Mouse (Mus musculus) forebrain, postnatal 0 days (tissue): ENCODE data around the gene Ms4a2. TPM values are rescaled to one million over a fixed set of nuclear protein-coding genes. Genes with fewer than 3 reads are reported as not detected.

Experiments used
- ATAC-seq: fragments of 200-750 bp; cut with Nextera tagmentation; 2 replicates; pipeline ENCODE4 v1.8.0; 2017; ENCODE audit warnings: mild to moderate bottlenecking, moderate library complexity
- DNase-seq: peaks from one replicate; pipeline ENCODE4 v3.0.0-alpha.2; 2015
- H3K27ac ChIP-seq: fragments of 300-500 bp; sonication (generic); 2 replicates; pipeline ENCODE4 v1.5.1; 2014; ENCODE audit warnings: low read depth, mild to moderate bottlenecking, antibody characterized with exemption, low read length, moderate library complexity, mixed read lengths
- H3K27me3 ChIP-seq: fragments of 300-500 bp; sonication (generic); 2 replicates; pipeline ENCODE4 v1.6.1; 2014; ENCODE audit warnings: mild to moderate bottlenecking, low read length, mixed read lengths; ENCODE audit not compliant: insufficient read depth
- H3K36me3 ChIP-seq: fragments of 300-500 bp; sonication (generic); 2 replicates; pipeline ENCODE4 v1.6.1; 2014; ENCODE audit warnings: mild to moderate bottlenecking, moderate library complexity; ENCODE audit not compliant: insufficient read depth
- H3K4me1 ChIP-seq: fragments of 300-500 bp; sonication (generic); 2 replicates; pipeline ENCODE4 v1.6.1; 2014; ENCODE audit warnings: antibody characterized with exemption; ENCODE audit not compliant: insufficient read depth
- H3K4me2 ChIP-seq: fragments of 300-500 bp; sonication (generic); 2 replicates; pipeline ENCODE4 v1.6.1; 2014; ENCODE audit warnings: low read depth, mild to moderate bottlenecking, moderate library complexity
- H3K4me3 ChIP-seq: fragments of 300-500 bp; sonication (generic); 2 replicates; pipeline ENCODE4 v1.5.1; 2014; ENCODE audit warnings: low read depth, low read length, mixed read lengths
- H3K9ac ChIP-seq: fragments of 300-500 bp; sonication (generic); 2 replicates; pipeline ENCODE4 v1.6.1; 2014; ENCODE audit warnings: mild to moderate bottlenecking
- H3K9me3 ChIP-seq: fragments of 300-500 bp; sonication (generic); 2 replicates; pipeline ENCODE4 v1.6.1; 2016; ENCODE audit warnings: low read length
- CTCF ChIP-seq: sonication (generic); IDR thresholded peaks from 2 replicates; pipeline ENCODE4 v1.5.1; 2016; ENCODE audit warnings: antibody characterized with exemption, control low read depth, low read depth
- WGBS: fragments of 180-500 bp; shearing (Covaris S2); extraction: QIAGEN DNeasy Blood & Tissue Kit; methylation state at CpG from one replicate; pipeline ENCODE4 v1.1.7; 2014; 5-methylcytosine and 5-hydroxymethylcytosine counted together
- polyA plus RNA-seq: library from polyadenylated mRNA; unstranded; fragments of >200 nt; fragmentation: Nextera tagmentation; extraction: Ambion mirVana; gene quantifications from 2 replicates; pipeline ENCODE4 v1.2.1, GENCODE M21; 2015
- total RNA-seq: library from RNA; depleted of rRNA; stranded (reverse); fragments of >200 nt; gene quantifications from 2 replicates; pipeline ENCODE4 v1.2.3, GENCODE M21; 2014; rRNA removed

Gene Ms4a2
- total and polyA plus RNA-seq, 2 experiments from 2014 or later: not detected

DNA sequence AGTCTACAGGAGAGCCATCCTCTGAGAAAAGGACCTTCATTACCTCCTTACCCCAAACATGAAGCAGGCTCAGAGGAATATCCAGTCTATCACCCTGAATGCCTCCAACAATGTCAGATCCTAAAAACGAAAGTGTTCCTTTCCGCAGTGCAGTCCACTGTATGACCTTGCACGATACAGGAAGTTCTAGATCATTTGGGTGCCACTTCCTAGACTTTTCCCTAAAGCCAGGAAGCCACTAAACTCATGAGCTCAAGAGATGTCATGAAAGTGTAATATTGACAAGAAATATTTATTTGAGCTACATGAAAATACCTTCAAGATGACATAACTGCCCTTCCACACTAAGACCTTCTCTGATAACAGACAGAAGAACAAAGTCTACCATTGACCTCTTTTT, 22.2 kb downstream of the Ms4a2 start:
- Histone ChIP-seq H3K27me3 (no peaks in the 10 kb centered on the region), H3K4me2 (no peak overlapping the region), H3K36me3 (no peaks in the 10 kb centered on the region), H3K27ac (no peak overlapping the region), H3K9ac (no peak overlapping the region), H3K4me3 (no peak overlapping the region), H3K9me3 (no peaks in the 10 kb centered on the region), H3K4me1 (no peaks in the 10 kb centered on the region)
- WGBS: 87% methylated on average over 3 of the region's 3 CpGs
- ATAC-seq (no peak), DNase-seq (no peak)
- no peak for TF ChIP-seq CTCF

GRCm38 (mm10) chr19:11589891-11590449, 33.5 kb downstream of the Ms4a2 start:
- Histone ChIP-seq H3K9me3 (no peaks in the 10 kb centered on the region), H3K36me3 (no peaks in the 10 kb centered on the region), H3K9ac (no peak overlapping the region), H3K4me2 (no peak overlapping the region), H3K4me3 (no peak overlapping the region), H3K4me1 (no peaks in the 10 kb centered on the region), H3K27ac (no peak overlapping the region), H3K27me3 (no peaks in the 10 kb centered on the region)
- 70% methylated on average over 2 of the region's 2 CpGs for WGBS
- ATAC-seq (no peak), DNase-seq (no peak)
- no peak for TF ChIP-seq CTCF

- no peak overlapping the region for H3K4me3 ChIP-seq
- H3K27me3 ChIP-seq: no peaks in the 10 kb centered on the region
- no peak for ATAC-seq
- no peak for TF ChIP-seq CTCF
- no peak overlapping the region for H3K27ac ChIP-seq
- no peaks in the 10 kb centered on the region for H3K4me1 ChIP-seq
- 74% methylated on average over 4 of the region's 4 CpGs for WGBS
- no peak for DNase-seq
- H3K36me3 ChIP-seq: no peaks in the 10 kb centered on the region
- no peak overlapping the region for H3K4me2 ChIP-seq
- H3K9ac ChIP-seq: no peak overlapping the region
- H3K9me3 ChIP-seq: no peaks in the 10 kb centered on the region
Observed at GRCm38 (mm10) chr19:11589205-11589604, 34.3 kb downstream of the Ms4a2 start.

DNA sequence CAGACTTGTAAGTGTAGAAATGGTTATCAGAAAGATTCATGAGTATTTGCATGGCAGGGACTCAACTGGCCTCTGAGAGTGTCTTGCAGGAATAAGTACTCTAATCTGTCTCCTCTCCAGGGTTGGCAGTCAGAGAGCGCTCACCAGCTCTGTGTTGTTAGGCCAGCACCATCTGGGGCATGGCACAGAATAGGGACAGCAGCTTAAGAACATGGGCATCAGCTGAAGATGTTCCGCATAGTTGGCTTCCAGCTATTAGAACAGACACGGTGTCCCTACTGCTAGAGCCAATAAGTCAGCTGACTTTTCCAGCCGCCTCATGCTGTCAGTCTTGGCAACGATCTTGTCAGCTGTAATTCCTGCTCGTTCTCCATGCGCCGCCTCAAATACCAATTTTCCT, 48.6 kb downstream of the Ms4a2 start:
- no peak for TF ChIP-seq CTCF
- Histone ChIP-seq H3K27ac (no peak overlapping the region), H3K27me3 (no peaks in the 10 kb centered on the region), H3K36me3 (no peaks in the 10 kb centered on the region), H3K4me3 (no peak overlapping the region), H3K4me2 (no peak overlapping the region), H3K4me1 (no peaks in the 10 kb centered on the region), H3K9me3 (no peaks in the 10 kb centered on the region), H3K9ac (no peak overlapping the region)
- ATAC-seq (peak; percentile 71), DNase-seq (peak; percentile 20)
- WGBS: 73% methylated on average over 8 of the region's 8 CpGs

Other genes with a start within 250 kb of the Ms4a2 start
- 1.2 TPM in 1 of 2 replicates, not detected in the other for gene Ms4a4a, start 248.2 kb downstream of the Ms4a2 start, total RNA-seq
- 0.58 and 2.9 TPM in 2 replicates for gene Ms4a4a, start 248.2 kb downstream of the Ms4a2 start, polyA plus RNA-seq
- not detected in 2 replicates for gene Ms4a4c, start 218.9 kb downstream of the Ms4a2 start, total RNA-seq
- gene Ms4a4c, start 218.9 kb downstream of the Ms4a2 start, polyA plus RNA-seq: 0.16 TPM in 1 of 2 replicates, not detected in the other
- gene Ms4a4b, start 180.2 kb downstream of the Ms4a2 start, total RNA-seq: not detected in 2 replicates
- not detected in 2 replicates for gene Ms4a4b, start 180.2 kb downstream of the Ms4a2 start, polyA plus RNA-seq
- 2.5 and 5.9 TPM in 2 replicates for gene Ms4a6c, start 154.4 kb downstream of the Ms4a2 start, total RNA-seq
- gene Ms4a6c, start 154.4 kb downstream of the Ms4a2 start, polyA plus RNA-seq: 2.5 and 3.0 TPM in 2 replicates
- gene Gm8369, start 137.8 kb downstream of the Ms4a2 start, total RNA-seq: 0.15 TPM in 1 of 2 replicates, not detected in the other
- 0.54 and 0.73 TPM in 2 replicates for gene Gm8369, start 137.8 kb downstream of the Ms4a2 start, polyA plus RNA-seq
- gene Ms4a6b, start 107.2 kb downstream of the Ms4a2 start, total RNA-seq: 2.2 and 5.9 TPM in 2 replicates
- gene Ms4a6b, start 107.2 kb downstream of the Ms4a2 start, polyA plus RNA-seq: 2.0 and 3.3 TPM in 2 replicates
- not detected in 2 replicates for gene Ms4a4d, start 86.9 kb downstream of the Ms4a2 start, total RNA-seq
- gene Ms4a4d, start 86.9 kb downstream of the Ms4a2 start, polyA plus RNA-seq: not detected in 2 replicates
- gene Ms4a6d, start 18.9 kb downstream of the Ms4a2 start, total RNA-seq: 2.4 and 2.5 TPM in 2 replicates
- gene Ms4a6d, start 18.9 kb downstream of the Ms4a2 start, polyA plus RNA-seq: 2.8 TPM in 2 replicates
- gene Ms4a3, start 17.1 kb upstream of the Ms4a2 start, total RNA-seq: 0.23 TPM in 1 of 2 replicates, not detected in the other
- not detected in 2 replicates for gene Ms4a3, start 17.1 kb upstream of the Ms4a2 start, polyA plus RNA-seq
- gene Oosp2, start 36.8 kb upstream of the Ms4a2 start, total RNA-seq: not detected in 2 replicates
- 0.60 TPM in 1 of 2 replicates, not detected in the other for gene Oosp2, start 36.8 kb upstream of the Ms4a2 start, polyA plus RNA-seq
- not detected in 2 replicates for gene Oosp1, start 67.4 kb upstream of the Ms4a2 start, total RNA-seq
- gene Oosp1, start 67.4 kb upstream of the Ms4a2 start, polyA plus RNA-seq: not detected in 2 replicates
- not detected in 2 replicates for gene Oosp3, start 73.3 kb upstream of the Ms4a2 start, total RNA-seq
- gene Oosp3, start 73.3 kb upstream of the Ms4a2 start, polyA plus RNA-seq: not detected in 2 replicates
- not detected in 2 replicates for gene Gif, start 123.8 kb upstream of the Ms4a2 start, total RNA-seq
- gene Gif, start 123.8 kb upstream of the Ms4a2 start, polyA plus RNA-seq: not detected in 2 replicates
- 27.2 and 30.8 TPM in 2 replicates for gene Mrpl16, start 146.7 kb upstream of the Ms4a2 start, total RNA-seq
- gene Mrpl16, start 146.7 kb upstream of the Ms4a2 start, polyA plus RNA-seq: 46.9 and 52.6 TPM in 2 replicates
- gene Stx3, start 195.7 kb upstream of the Ms4a2 start, total RNA-seq: 26.6 and 31.3 TPM in 2 replicates
- gene Stx3, start 195.7 kb upstream of the Ms4a2 start, polyA plus RNA-seq: 20.8 and 27.2 TPM in 2 replicates
- not detected in 2 replicates for gene Olfr1417, start 215.5 kb upstream of the Ms4a2 start, total RNA-seq
- gene Olfr1417, start 215.5 kb upstream of the Ms4a2 start, polyA plus RNA-seq: 0.10 TPM in 1 of 2 replicates, not detected in the other
- gene Olfr1418, start 237.3 kb upstream of the Ms4a2 start, total RNA-seq: not detected in 2 replicates
- gene Olfr1418, start 237.3 kb upstream of the Ms4a2 start, polyA plus RNA-seq: not detected in 2 replicates